Mouse (Mus musculus): ENCODE measurements around the gene Olfr218. TPM values are rescaled to one million over a fixed set of nuclear protein-coding genes. Genes with fewer than 3 reads are reported as not detected.

Gene Olfr218
- total RNA-seq (2021): not detected
- polyA plus RNA-seq (2012; rRNA removed): not detected in 2 replicates
- long read RNA-seq: 0 reads

- Histone ChIP-seq H3K27ac (no peak within 1 kb of the TSS), H3K79me2 (replicated peaks; ENCODE audit: control insufficient read depth, insufficient read depth, low read length) (no peaks in the 10 kb centered on the region), H3K4me3 (no peak within 1 kb of the TSS), H3K9ac (ENCODE audit: low read depth, low read length) (no peak within 1 kb of the TSS), H3K27me3 (ENCODE audit: control insufficient read depth, insufficient read depth, low read length) (no peaks in the 10 kb centered on the region), H3K36me3 (ENCODE audit: control insufficient read depth, insufficient read depth, low read length) (no peaks in the 10 kb centered on the region), H3K4me1 (ENCODE audit: control insufficient read depth, insufficient read depth, low read length) (no peaks in the 10 kb centered on the region)
- DNase-seq: no peak
- TF ChIP-seq EP300 (IDR thresholded peaks at IDR 0.05; ENCODE audit: insufficient read depth, low read depth, low read length): no peak
- TF ChIP-seq POLR2A (IDR thresholded peaks at IDR 0.05; ENCODE audit: insufficient read depth, low read depth, low read length): no peak
- no peak for TF ChIP-seq CTCF (IDR thresholded peaks at IDR 0.05)
- intact Hi-C loops (cut with DNase I): no loop called here
- WGBS: 65% methylated on average over 5 of the region's 5 CpGs
Observed at GRCm38 (mm10) chr1:173197508-173197907, at the start of gene Olfr218. Gene Olfr218, plus strand, starts transcription at chr1:173197808.

DNA sequence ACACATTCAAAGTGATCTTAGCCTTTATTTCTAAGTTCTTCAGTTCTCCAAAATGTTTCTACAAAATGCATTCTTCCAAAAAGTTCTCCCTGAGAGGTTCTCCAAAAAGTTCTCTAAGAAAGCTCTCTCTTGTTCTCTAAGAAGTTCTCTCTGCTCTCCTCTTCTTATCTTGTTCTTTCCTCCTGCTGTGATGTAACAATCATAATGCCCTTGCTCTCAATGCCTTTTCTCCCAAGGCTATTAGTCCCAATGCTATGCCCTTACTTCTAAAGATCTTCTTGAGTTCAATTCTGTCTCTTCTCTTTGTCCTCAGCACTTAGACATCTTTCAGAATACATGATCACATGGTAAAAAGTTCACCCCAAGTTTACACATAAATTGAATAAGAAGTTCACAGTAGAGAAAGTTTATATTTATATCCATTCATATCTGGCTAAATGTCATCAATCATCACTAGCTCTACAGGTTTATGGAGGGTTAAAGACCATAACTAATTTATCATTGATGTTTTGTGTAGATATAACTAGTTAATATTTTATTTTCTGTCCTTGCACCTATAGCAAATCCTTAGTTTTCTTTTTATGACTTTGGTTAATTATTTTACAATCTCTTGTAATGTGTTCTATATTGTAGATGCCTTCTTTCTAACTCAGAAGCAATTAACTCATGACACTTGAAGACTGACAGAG is 23.3 kb upstream of the Olfr218 start:
- H3K4me1 ChIP-seq (ENCODE audit: control insufficient read depth, insufficient read depth, low read length): no peaks in the 10 kb centered on the region
- no peaks in the 10 kb centered on the region for H3K36me3 ChIP-seq (ENCODE audit: control insufficient read depth, insufficient read depth, low read length)
- no peak overlapping the region for H3K4me3 ChIP-seq
- no peaks in the 10 kb centered on the region for H3K79me2 ChIP-seq (replicated peaks; ENCODE audit: control insufficient read depth, insufficient read depth, low read length)
- no peak overlapping the region for H3K9ac ChIP-seq (ENCODE audit: low read depth, low read length)
- DNase-seq: no peak
- no peak for TF ChIP-seq CTCF (IDR thresholded peaks at IDR 0.05)
- no peak for TF ChIP-seq POLR2A (IDR thresholded peaks at IDR 0.05; ENCODE audit: insufficient read depth, low read depth, low read length)
- TF ChIP-seq EP300 (IDR thresholded peaks at IDR 0.05; ENCODE audit: insufficient read depth, low read depth, low read length): no peak
- intact Hi-C loops (cut with DNase I): no loop called here
- no peak overlapping the region for H3K27ac ChIP-seq
- H3K27me3 ChIP-seq (ENCODE audit: control insufficient read depth, insufficient read depth, low read length): no peaks in the 10 kb centered on the region

DNA sequence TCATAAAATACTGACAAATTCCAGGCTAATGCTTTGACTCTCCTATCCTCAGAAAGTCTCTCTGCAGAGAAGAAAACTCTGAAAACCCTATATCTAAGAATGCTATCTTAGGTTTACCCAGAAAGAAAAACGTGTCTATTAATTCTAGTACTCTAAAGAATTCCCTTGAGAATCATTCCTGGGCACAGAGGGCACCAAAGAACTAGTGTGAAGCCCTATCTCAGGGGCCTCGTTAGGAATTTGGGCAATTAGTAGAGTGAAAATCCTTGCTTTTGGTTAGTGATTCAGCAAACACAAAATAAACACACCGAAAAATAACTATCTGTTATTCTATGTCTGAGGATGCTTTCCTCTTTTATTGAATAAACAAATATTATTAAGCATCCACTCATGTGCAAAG is 7.1 kb upstream of the Olfr218 start, which contains the start of gene Olfr1406:
Gene Olfr1406, minus strand, starts transcription at position 101 of the 400 bp plus-strand sequence.
- H3K4me1 ChIP-seq (ENCODE audit: control insufficient read depth, insufficient read depth, low read length): no peaks in the 10 kb centered on the region
- no peaks in the 10 kb centered on the region for H3K79me2 ChIP-seq (replicated peaks; ENCODE audit: control insufficient read depth, insufficient read depth, low read length)
- WGBS: 46% methylated on average over 3 of the region's 3 CpGs
- intact Hi-C loops (cut with DNase I): no loop called here
- TF ChIP-seq CTCF (IDR thresholded peaks at IDR 0.05) (no peak), EP300 (IDR thresholded peaks at IDR 0.05; ENCODE audit: insufficient read depth, low read depth, low read length) (no peak), POLR2A (IDR thresholded peaks at IDR 0.05; ENCODE audit: insufficient read depth, low read depth, low read length) (no peak)
- H3K36me3 ChIP-seq (ENCODE audit: control insufficient read depth, insufficient read depth, low read length): no peaks in the 10 kb centered on the region
- no peak within 1 kb of the TSS for H3K9ac ChIP-seq (ENCODE audit: low read depth, low read length)
- H3K27ac ChIP-seq: no peak within 1 kb of the TSS
- H3K27me3 ChIP-seq (ENCODE audit: control insufficient read depth, insufficient read depth, low read length): no peaks in the 10 kb centered on the region
- no peak within 1 kb of the TSS for H3K4me3 ChIP-seq
- no peak for DNase-seq

DNA sequence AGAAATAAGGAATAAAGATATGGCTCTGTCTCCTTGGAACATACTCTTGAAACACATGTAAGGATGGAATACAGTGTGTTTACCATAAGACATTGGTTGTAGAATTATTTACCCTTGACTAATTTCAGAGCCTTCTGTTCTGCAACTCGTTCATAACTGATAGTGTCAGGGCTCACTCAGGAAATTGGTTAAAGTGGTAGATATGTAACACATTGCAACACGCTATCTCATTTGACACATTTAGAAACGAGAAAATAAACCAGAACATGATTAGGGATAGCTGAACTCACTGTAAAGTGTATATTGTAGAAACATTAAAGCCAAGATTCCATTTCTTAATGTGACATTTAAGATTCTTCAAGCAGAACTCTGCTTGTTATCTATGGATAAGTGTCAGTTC is 5.5 kb upstream of the Olfr218 start:
- no peak overlapping the region for H3K9ac ChIP-seq (ENCODE audit: low read depth, low read length)
- WGBS: 32% methylated on average over 3 of the region's 3 CpGs
- H3K27ac ChIP-seq: no peak overlapping the region
- DNase-seq: no peak
- intact Hi-C loops (cut with DNase I): loop anchor here (2.0 kb wide), 1 partner anchor 75 kb away; no protein-coding TSS in a partner anchor
- TF ChIP-seq POLR2A (IDR thresholded peaks at IDR 0.05; ENCODE audit: insufficient read depth, low read depth, low read length) (no peak), EP300 (IDR thresholded peaks at IDR 0.05; ENCODE audit: insufficient read depth, low read depth, low read length) (no peak), CTCF (IDR thresholded peaks at IDR 0.05) (no peak)
- no peaks in the 10 kb centered on the region for H3K79me2 ChIP-seq (replicated peaks; ENCODE audit: control insufficient read depth, insufficient read depth, low read length)
- H3K4me3 ChIP-seq: no peak overlapping the region
- H3K4me1 ChIP-seq (ENCODE audit: control insufficient read depth, insufficient read depth, low read length): no peaks in the 10 kb centered on the region
- H3K27me3 ChIP-seq (ENCODE audit: control insufficient read depth, insufficient read depth, low read length): no peaks in the 10 kb centered on the region
- H3K36me3 ChIP-seq (ENCODE audit: control insufficient read depth, insufficient read depth, low read length): no peaks in the 10 kb centered on the region

GRCm38 (mm10) chr1:173196359-173196758 is 1.2 kb upstream of the Olfr218 start:
- Histone ChIP-seq H3K4me1 (ENCODE audit: control insufficient read depth, insufficient read depth, low read length) (no peaks in the 10 kb centered on the region), H3K79me2 (replicated peaks; ENCODE audit: control insufficient read depth, insufficient read depth, low read length) (no peaks in the 10 kb centered on the region), H3K9ac (ENCODE audit: low read depth, low read length) (no peak overlapping the region), H3K36me3 (ENCODE audit: control insufficient read depth, insufficient read depth, low read length) (no peaks in the 10 kb centered on the region), H3K27ac (no peak overlapping the region), H3K27me3 (ENCODE audit: control insufficient read depth, insufficient read depth, low read length) (no peaks in the 10 kb centered on the region), H3K4me3 (no peak overlapping the region)
- 71% methylated on average over 2 of the region's 2 CpGs for WGBS
- DNase-seq: no peak
- no peak for TF ChIP-seq EP300 (IDR thresholded peaks at IDR 0.05; ENCODE audit: insufficient read depth, low read depth, low read length)
- TF ChIP-seq CTCF (IDR thresholded peaks at IDR 0.05): no peak
- no peak for TF ChIP-seq POLR2A (IDR thresholded peaks at IDR 0.05; ENCODE audit: insufficient read depth, low read depth, low read length)
- intact Hi-C loops (cut with DNase I): no loop called here

DNA sequence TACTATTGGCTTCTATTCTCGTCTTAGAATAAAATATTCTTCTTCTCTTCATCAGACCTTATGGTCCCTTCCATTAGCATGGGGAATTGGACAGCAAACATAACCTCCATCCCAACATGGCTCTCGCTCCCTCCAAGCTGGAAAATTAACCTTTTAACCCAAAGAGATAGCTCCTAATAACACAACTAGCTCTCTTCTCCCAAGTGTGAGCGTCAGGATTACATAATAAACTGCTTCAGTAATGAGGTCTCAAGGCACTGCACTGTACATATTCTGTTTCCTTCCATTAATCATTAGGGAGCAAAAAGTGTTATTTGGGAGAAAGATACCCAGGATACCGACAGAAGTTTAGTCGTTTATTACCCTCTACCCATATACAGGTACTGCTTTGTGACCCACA is 14.5 kb downstream of the Olfr218 start, which contains the start of gene Olfr1404:
Gene Olfr1404, plus strand, starts transcription at position 301 of the 400 bp plus-strand sequence.
- Histone ChIP-seq H3K36me3 (ENCODE audit: control insufficient read depth, insufficient read depth, low read length) (no peaks in the 10 kb centered on the region), H3K4me3 (no peak within 1 kb of the TSS), H3K4me1 (ENCODE audit: control insufficient read depth, insufficient read depth, low read length) (no peaks in the 10 kb centered on the region), H3K79me2 (replicated peaks; ENCODE audit: control insufficient read depth, insufficient read depth, low read length) (no peaks in the 10 kb centered on the region), H3K27ac (no peak within 1 kb of the TSS), H3K9ac (ENCODE audit: low read depth, low read length) (no peak within 1 kb of the TSS), H3K27me3 (ENCODE audit: control insufficient read depth, insufficient read depth, low read length) (no peaks in the 10 kb centered on the region)
- 73% methylated on average over 5 of the region's 5 CpGs for WGBS
- TF ChIP-seq EP300 (IDR thresholded peaks at IDR 0.05; ENCODE audit: insufficient read depth, low read depth, low read length) (no peak), POLR2A (IDR thresholded peaks at IDR 0.05; ENCODE audit: insufficient read depth, low read depth, low read length) (no peak), CTCF (IDR thresholded peaks at IDR 0.05) (no peak)
- no peak for DNase-seq
- intact Hi-C loops (cut with DNase I): no loop called here

Measured in heart, adult 2 months (tissue).